Mouse (Mus musculus) brain, embryonic 14.5 days (tissue): ENCODE data around the gene Aftph.

Experiments used
- CTCF ChIP-seq: fragments of 200-500 bp; IDR thresholded peaks from 2 replicates; pipeline ENCODE4 v1.5.1; 2012; ENCODE audit warnings: inconsistent platforms, mild to moderate bottlenecking, moderate library complexity, borderline replicate concordance; ENCODE audit not compliant: insufficient read depth, insufficient read length; ENCODE audit errors: extremely low read depth
- POLR2A ChIP-seq: fragments of 200-500 bp; IDR thresholded peaks from 2 replicates; pipeline ENCODE4 v1.6.1; 2012; ENCODE audit warnings: mild to moderate bottlenecking, inconsistent platforms, borderline replicate concordance; ENCODE audit not compliant: poor library complexity, insufficient read depth, insufficient read length, severe bottlenecking; ENCODE audit errors: extremely low read depth

GRCm38 (mm10) chr11:20788070-20788469, 46.7 kb upstream of the Aftph start:
- no peak for TF ChIP-seq POLR2A
- no peak for TF ChIP-seq CTCF
